ENCODE assay signal across 32 mouse cellular contexts in the genomic region with DNA sequence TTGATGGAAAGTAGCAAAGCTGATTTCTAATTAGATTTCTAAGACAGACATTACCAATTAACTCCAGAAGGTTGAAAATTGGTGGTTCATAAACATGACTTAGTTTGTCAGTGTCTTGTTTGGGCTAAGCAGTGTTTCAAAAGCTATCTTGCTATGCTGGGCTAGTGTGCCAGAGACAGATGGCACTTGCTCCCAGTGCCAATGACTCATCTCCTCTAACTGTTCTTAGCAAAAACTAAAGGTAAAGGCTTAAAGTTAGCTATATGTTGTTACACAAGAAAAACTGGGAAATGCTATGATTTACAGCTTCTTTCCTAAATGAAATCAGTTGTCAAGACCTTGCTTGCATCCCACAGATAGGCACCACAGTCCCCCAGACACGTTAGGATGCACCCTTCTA.
DNase-seq lines count a peak whose midpoint lies in the region; ATAC-seq and TF ChIP-seq lines count a peak whose summit lies in the region.
"Had no signal": no experiment of that assay in that cellular context is flagged by ENCODE, and none has a peak within 500 bp of the region (broad histone marks: within the 10 kb centered on the region; RNA-seq: fewer than 3 reads in every experiment).

No protein-coding gene starts in this region.

- no peak overlapping the region for H3K4me2 ChIP-seq in midbrain, postnatal 0 days (ENCODE audit: low read depth, low read length, poor library complexity, severe bottlenecking)
- H3K4me2 ChIP-seq: embryonic facial prominence, embryonic 13.5 days; forebrain, embryonic 13.5 days; heart, embryonic 12.5 days; heart, embryonic 15.5 days; hindbrain, embryonic 13.5 days; intestine, embryonic 15.5 days had no signal

- H3K27ac ChIP-seq in midbrain, postnatal 0 days (ENCODE audit: low read depth, low read length) = no peak overlapping the region
- H3K27ac ChIP-seq: embryonic facial prominence, embryonic 10.5 days; embryonic facial prominence, embryonic 13.5 days; forebrain, embryonic 10.5 days; forebrain, embryonic 13.5 days; gastrocnemius, adult 2 months; heart, embryonic 15.5 days; hindbrain, embryonic 10.5 days; hindbrain, embryonic 13.5 days; intestine, embryonic 15.5 days had no signal

- no peak for TF ChIP-seq CTCF in C2C12 (IDR thresholded peaks at IDR 0.05; ENCODE audit: control insufficient read depth, insufficient read depth, insufficient read length)
- TF ChIP-seq CTCF in midbrain, postnatal 0 days (IDR thresholded peaks at IDR 0.05) = no peak

- H3K79me3 ChIP-seq in C2C12 (ENCODE audit: low read depth) = no peaks in the 10 kb centered on the region

- no peaks in the 10 kb centered on the region for H3K27me3 ChIP-seq in C2C12 (ENCODE audit: control insufficient read depth, insufficient read depth, insufficient read length)
- no peaks in the 10 kb centered on the region for H3K27me3 ChIP-seq in midbrain, postnatal 0 days (ENCODE audit: insufficient read depth, low read length)
- H3K27me3 ChIP-seq: CH12.LX; embryonic facial prominence, embryonic 13.5 days; forebrain, embryonic 13.5 days; heart, embryonic 12.5 days; heart, embryonic 15.5 days; hindbrain, embryonic 13.5 days; intestine, embryonic 15.5 days had no signal

- H3ac ChIP-seq in C2C12 (ENCODE audit: control insufficient read depth, insufficient read length, low read depth) = no peak overlapping the region

- no peaks in the 10 kb centered on the region for H3K79me2 ChIP-seq in C2C12 (ENCODE audit: control insufficient read depth, insufficient read depth)

- no peak overlapping the region for H3K9ac ChIP-seq in midbrain, postnatal 0 days (replicated peaks; ENCODE audit: low read length, poor library complexity, severe bottlenecking)
- H3K9ac ChIP-seq: embryonic facial prominence, embryonic 13.5 days; forebrain, embryonic 13.5 days; heart, embryonic 12.5 days; heart, embryonic 15.5 days; hindbrain, embryonic 13.5 days; intestine, embryonic 15.5 days had no signal

- WGBS in midbrain, postnatal 0 days = 67% methylated on average over 1 of the region's 1 CpGs

- H3K4me3 ChIP-seq in C2C12 (ENCODE audit: insufficient read depth, poor library complexity, severe bottlenecking) = no peak overlapping the region
- no peak overlapping the region for H3K4me3 ChIP-seq in midbrain, postnatal 0 days (ENCODE audit: low read depth, low read length)
- H3K4me3 ChIP-seq: embryonic facial prominence, embryonic 10.5 days; embryonic facial prominence, embryonic 13.5 days; erythroblast, embryonic 14.5 days; forebrain, embryonic 10.5 days; forebrain, embryonic 13.5 days; gastrocnemius, adult 2 months; heart, embryonic 12.5 days; heart, embryonic 15.5 days; hindbrain, embryonic 10.5 days; hindbrain, embryonic 13.5 days; intestine, embryonic 15.5 days had no signal

- H3K36me3 ChIP-seq in C2C12 (ENCODE audit: control insufficient read depth, insufficient read depth) = no peaks in the 10 kb centered on the region
- no peaks in the 10 kb centered on the region for H3K36me3 ChIP-seq in midbrain, postnatal 0 days (ENCODE audit: insufficient read depth, low read length)
- H3K36me3 ChIP-seq: embryonic facial prominence, embryonic 10.5 days; embryonic facial prominence, embryonic 13.5 days; forebrain, embryonic 10.5 days; G1E; heart, embryonic 12.5 days; heart, embryonic 15.5 days; hindbrain, embryonic 10.5 days; hindbrain, embryonic 13.5 days; intestine, embryonic 15.5 days had no signal

- DNase-seq in layer of hippocampus, adult 9-11 months = peak; percentile 2
- no peak for DNase-seq in layer of hippocampus, postnatal 14 days (ENCODE audit: low spot score in 2 of 2)
- peak; percentile 63 for DNase-seq in 3T3-L1 (ENCODE audit: low read depth, low spot score)
- peak; percentile 51 for DNase-seq in telencephalon, adult 2 months (ENCODE audit: low read depth, low spot score)
- DNase-seq in midbrain, postnatal 0 days (ENCODE audit: low spot score) = no peak
- DNase-seq: adrenal gland, adult 2 months; adrenal gland, postnatal 14 days; cerebellum, adult 11-12 months; cerebellum, adult 8-10 months; cerebellum, postnatal 10 days; cerebellum, postnatal 36 days; embryo, embryonic 11 days; gastrocnemius, adult 2 months; gastrocnemius, postnatal 14 days; heart, adult 11 months; heart, postnatal 10 days; heart, postnatal 36 days had no signal

- H3K4me1 ChIP-seq in midbrain, postnatal 0 days (ENCODE audit: insufficient read depth, low read length) = no peaks in the 10 kb centered on the region
- H3K4me1 ChIP-seq: embryonic facial prominence, embryonic 10.5 days; embryonic facial prominence, embryonic 13.5 days; forebrain, embryonic 10.5 days; forebrain, embryonic 13.5 days; heart, embryonic 12.5 days; heart, embryonic 15.5 days; hindbrain, embryonic 10.5 days; hindbrain, embryonic 13.5 days; intestine, embryonic 15.5 days had no signal

- no peaks in the 10 kb centered on the region for H3K9me3 ChIP-seq in midbrain, postnatal 0 days (ENCODE audit: low read length)
- H3K9me3 ChIP-seq: embryonic facial prominence, embryonic 10.5 days; embryonic facial prominence, embryonic 13.5 days; forebrain, embryonic 10.5 days; forebrain, embryonic 13.5 days; G1E; heart, embryonic 12.5 days; heart, embryonic 15.5 days; hindbrain, embryonic 10.5 days; hindbrain, embryonic 13.5 days; intestine, embryonic 15.5 days had no signal

- ATAC-seq in midbrain, postnatal 0 days (ENCODE audit: low FRiP score) = no peak
- ATAC-seq: forebrain, embryonic 13.5 days; forebrain, embryonic 16.5 days; hindbrain, embryonic 16.5 days; intestine, embryonic 15.5 days had no signal

TF ChIP-seq in C2C12, 6 proteins besides CTCF, POLR2A, EP300 and RAD21:
- no peak for TF ChIP-seq MYOD1 (IDR thresholded peaks at IDR 0.05; ENCODE audit: control insufficient read depth, insufficient read length, low read depth)
- peak; percentile 11 for TF ChIP-seq CEBPB (IDR thresholded peaks at IDR 0.05; ENCODE audit: low read depth)

Comparison
In these comparisons a context has a peak if more than half of its experiments do, and no peak if none do; other contexts are left out.
1. DNase-seq: peak in layer of hippocampus, adult 9-11 months (single experiment), 3T3-L1 (single experiment) and telencephalon, adult 2 months (single experiment); none in layer of hippocampus, postnatal 14 days (0 of 2) and midbrain, postnatal 0 days (single experiment).